Mouse (Mus musculus): ENCODE results near the gene Ccdc185. TPM values are rescaled to one million over a fixed set of nuclear protein-coding genes. Genes with fewer than 3 reads are reported as not detected.

Ccdc185 gene
- not detected in 2 replicates for total RNA-seq (2017)

- no peak for ATAC-seq (replicated peaks in 1 of 2; ENCODE audit: insufficient read depth in 1 of 2, low FRiP score in 2 of 2, low TSS enrichment in 1 of 2, low read depth in 1 of 2, poor library complexity in 2 of 2, severe bottlenecking in 2 of 2)
Measured at GRCm38 (mm10) chr1:182749080-182749479, at the start of gene Ccdc185. Gene Ccdc185, minus strand, starts transcription at chr1:182749180.

GRCm38 (mm10) chr1:182797048-182797447 is 48.1 kb upstream of the Ccdc185 start:
- ATAC-seq (replicated peaks in 1 of 2; ENCODE audit: insufficient read depth in 1 of 2, low FRiP score in 2 of 2, low TSS enrichment in 1 of 2, low read depth in 1 of 2, poor library complexity in 2 of 2, severe bottlenecking in 2 of 2) = no peak

GRCm38 (mm10) chr1:182794628-182795027 is 45.6 kb upstream of the Ccdc185 start:
- ATAC-seq (replicated peaks in 1 of 2; ENCODE audit: insufficient read depth in 1 of 2, low FRiP score in 2 of 2, low TSS enrichment in 1 of 2, low read depth in 1 of 2, poor library complexity in 2 of 2, severe bottlenecking in 2 of 2) = no peak

- ATAC-seq (replicated peaks in 1 of 2; ENCODE audit: insufficient read depth in 1 of 2, low FRiP score in 2 of 2, low TSS enrichment in 1 of 2, low read depth in 1 of 2, poor library complexity in 2 of 2, severe bottlenecking in 2 of 2) = no peak
Measured at GRCm38 (mm10) chr1:182794221-182794620, 45.2 kb upstream of the Ccdc185 start.

- ATAC-seq (replicated peaks in 1 of 2; ENCODE audit: insufficient read depth in 1 of 2, low FRiP score in 2 of 2, low TSS enrichment in 1 of 2, low read depth in 1 of 2, poor library complexity in 2 of 2, severe bottlenecking in 2 of 2) = peak; percentile 94 to 97
Measured at GRCm38 (mm10) chr1:182792521-182793071, 43.6 kb upstream of the Ccdc185 start.

GRCm38 (mm10) chr1:182788896-182789295 is 39.9 kb upstream of the Ccdc185 start:
- no peak for ATAC-seq (replicated peaks in 1 of 2; ENCODE audit: insufficient read depth in 1 of 2, low FRiP score in 2 of 2, low TSS enrichment in 1 of 2, low read depth in 1 of 2, poor library complexity in 2 of 2, severe bottlenecking in 2 of 2)

- no peak for ATAC-seq (replicated peaks in 1 of 2; ENCODE audit: insufficient read depth in 1 of 2, low FRiP score in 2 of 2, low TSS enrichment in 1 of 2, low read depth in 1 of 2, poor library complexity in 2 of 2, severe bottlenecking in 2 of 2)
Measured at GRCm38 (mm10) chr1:182787030-182787429, 38.0 kb upstream of the Ccdc185 start.

- no peak for ATAC-seq (replicated peaks in 1 of 2; ENCODE audit: insufficient read depth in 1 of 2, low FRiP score in 2 of 2, low TSS enrichment in 1 of 2, low read depth in 1 of 2, poor library complexity in 2 of 2, severe bottlenecking in 2 of 2)
Measured at GRCm38 (mm10) chr1:182785504-182785903, 36.5 kb upstream of the Ccdc185 start.

- ATAC-seq (replicated peaks in 1 of 2; ENCODE audit: insufficient read depth in 1 of 2, low FRiP score in 2 of 2, low TSS enrichment in 1 of 2, low read depth in 1 of 2, poor library complexity in 2 of 2, severe bottlenecking in 2 of 2) = no peak
Measured at GRCm38 (mm10) chr1:182784784-182785183, 35.8 kb upstream of the Ccdc185 start.

GRCm38 (mm10) chr1:182783774-182784173 is 34.8 kb upstream of the Ccdc185 start:
- ATAC-seq (replicated peaks in 1 of 2; ENCODE audit: insufficient read depth in 1 of 2, low FRiP score in 2 of 2, low TSS enrichment in 1 of 2, low read depth in 1 of 2, poor library complexity in 2 of 2, severe bottlenecking in 2 of 2) = no peak

- no peak for ATAC-seq (replicated peaks in 1 of 2; ENCODE audit: insufficient read depth in 1 of 2, low FRiP score in 2 of 2, low TSS enrichment in 1 of 2, low read depth in 1 of 2, poor library complexity in 2 of 2, severe bottlenecking in 2 of 2)
Measured at GRCm38 (mm10) chr1:182779024-182779520, 30.1 kb upstream of the Ccdc185 start.

GRCm38 (mm10) chr1:182778225-182778624 is 29.2 kb upstream of the Ccdc185 start:
- ATAC-seq (replicated peaks in 1 of 2; ENCODE audit: insufficient read depth in 1 of 2, low FRiP score in 2 of 2, low TSS enrichment in 1 of 2, low read depth in 1 of 2, poor library complexity in 2 of 2, severe bottlenecking in 2 of 2) = no peak

GRCm38 (mm10) chr1:182776749-182777410 is 27.9 kb upstream of the Ccdc185 start:
- ATAC-seq (replicated peaks in 1 of 2; ENCODE audit: insufficient read depth in 1 of 2, low FRiP score in 2 of 2, low TSS enrichment in 1 of 2, low read depth in 1 of 2, poor library complexity in 2 of 2, severe bottlenecking in 2 of 2) = no peak

GRCm38 (mm10) chr1:182775576-182775975 is 26.6 kb upstream of the Ccdc185 start:
- ATAC-seq (replicated peaks in 1 of 2; ENCODE audit: insufficient read depth in 1 of 2, low FRiP score in 2 of 2, low TSS enrichment in 1 of 2, low read depth in 1 of 2, poor library complexity in 2 of 2, severe bottlenecking in 2 of 2) = no peak

GRCm38 (mm10) chr1:182764541-182765281 is 15.7 kb upstream of the Ccdc185 start:
- ATAC-seq (replicated peaks in 1 of 2; ENCODE audit: insufficient read depth in 1 of 2, low FRiP score in 2 of 2, low TSS enrichment in 1 of 2, low read depth in 1 of 2, poor library complexity in 2 of 2, severe bottlenecking in 2 of 2) = no peak

GRCm38 (mm10) chr1:182763716-182764461 is 14.9 kb upstream of the Ccdc185 start, which contains the start of gene Susd4:
Gene Susd4, plus strand, starts transcription at chr1:182763860.
- peak; percentile 61 to 84 for ATAC-seq (replicated peaks in 1 of 2; ENCODE audit: insufficient read depth in 1 of 2, low FRiP score in 2 of 2, low TSS enrichment in 1 of 2, low read depth in 1 of 2, poor library complexity in 2 of 2, severe bottlenecking in 2 of 2)

- peak; percentile 5 to 18; a peak in 1 of 4 replicates for ATAC-seq (replicated peaks in 1 of 2; ENCODE audit: insufficient read depth in 1 of 2, low FRiP score in 2 of 2, low TSS enrichment in 1 of 2, low read depth in 1 of 2, poor library complexity in 2 of 2, severe bottlenecking in 2 of 2)
Measured at GRCm38 (mm10) chr1:182763191-182763715, 14.3 kb upstream of the Ccdc185 start.

Measured in hematopoietic stem cell, adult 5-6 weeks (primary cell).